Mouse (Mus musculus) kidney, postnatal 10 days (tissue): ENCODE data around the gene Tmem110.

Experiments used
- DNase-seq: peaks from one replicate; pipeline ENCODE4 v3.0.0; 2021; ENCODE audit warnings: mixed read lengths

The Tmem110 gene

GRCm38 (mm10) chr14:30865311-30865710, 39.9 kb downstream of the Tmem110 start:
- DNase-seq: peak; percentile 34

GRCm38 (mm10) chr14:30867042-30867441, 41.7 kb downstream of the Tmem110 start:
- DNase-seq: peak; percentile 90

GRCm38 (mm10) chr14:30868826-30869225, 43.4 kb downstream of the Tmem110 start:
- DNase-seq: no peak

GRCm38 (mm10) chr14:30869391-30869801, 44.0 kb downstream of the Tmem110 start:
- peak; percentile 20 for DNase-seq

GRCm38 (mm10) chr14:30870206-30871147, 45.1 kb downstream of the Tmem110 start:
- peak; percentile 68 for DNase-seq

GRCm38 (mm10) chr14:30874095-30874700, 48.8 kb downstream of the Tmem110 start:
- DNase-seq: peak; percentile 55

- peak; percentile 33 for DNase-seq
Observed at GRCm38 (mm10) chr14:30875130-30875865, 49.9 kb downstream of the Tmem110 start.

GRCm38 (mm10) chr14:30875955-30876354, 50.6 kb downstream of the Tmem110 start:
- DNase-seq: peak; percentile 48

GRCm38 (mm10) chr14:30876451-30876850, 51.1 kb downstream of the Tmem110 start:
- DNase-seq: peak; percentile 23

- DNase-seq: no peak
Observed at GRCm38 (mm10) chr14:30877827-30878226, 52.4 kb downstream of the Tmem110 start.

GRCm38 (mm10) chr14:30878958-30879571, 53.7 kb downstream of the Tmem110 start, which contains the start of gene Mustn1:
Gene Mustn1, plus strand, starts transcription at chr14:30879200.
- peak; percentile 47 for DNase-seq

GRCm38 (mm10) chr14:30879794-30880193, 54.4 kb downstream of the Tmem110 start:
- no peak for DNase-seq

- no peak for DNase-seq
Observed at GRCm38 (mm10) chr14:30880251-30880650, 54.9 kb downstream of the Tmem110 start.

- peak; percentile 82 for DNase-seq
Observed at GRCm38 (mm10) chr14:30880811-30881717, 55.7 kb downstream of the Tmem110 start.

- DNase-seq: no peak
Observed at GRCm38 (mm10) chr14:30881718-30882108, 56.3 kb downstream of the Tmem110 start.

GRCm38 (mm10) chr14:30885298-30885697, 59.9 kb downstream of the Tmem110 start:
- no peak for DNase-seq

- DNase-seq: no peak
Observed at GRCm38 (mm10) chr14:30886204-30886603, 60.8 kb downstream of the Tmem110 start, which contains the start of gene Itih4. Gene Itih4, plus strand, starts transcription at chr14:30886476.

- peak; percentile 71 for DNase-seq
Observed at GRCm38 (mm10) chr14:30888271-30888732, 62.9 kb downstream of the Tmem110 start.

- DNase-seq: no peak
Observed at GRCm38 (mm10) chr14:30899972-30900371, 74.6 kb downstream of the Tmem110 start.

- DNase-seq: no peak
Observed at GRCm38 (mm10) chr14:30902628-30903027, 77.2 kb downstream of the Tmem110 start.

- DNase-seq: no peak
Observed at GRCm38 (mm10) chr14:30903036-30903435, 77.6 kb downstream of the Tmem110 start.
